Mouse (Mus musculus) G1E (cell line): ENCODE results near the gene Hoxd8. TPM values are rescaled to one million over a fixed set of nuclear protein-coding genes. Genes with fewer than 3 reads are reported as not detected.

ENCODE experiments used
- ATAC-seq: 2 replicates; pipeline ENCODE4 v1.8.0; 2016; ENCODE audit warnings: mild to moderate bottlenecking; ENCODE audit not compliant: insufficient number of reproducible peaks, poor library complexity, low FRiP score, severe bottlenecking; ENCODE audit errors: extremely low read depth
- DNase-seq: peaks from one replicate; pipeline ENCODE4 v3.0.0; 2012; ENCODE audit warnings: low spot score
- H3K27me3 ChIP-seq: 2 replicates; pipeline ENCODE4 v1.6.1; 2012; ENCODE audit warnings: mild to moderate bottlenecking, low read length, inconsistent platforms; ENCODE audit not compliant: insufficient read depth
- H3K36me3 ChIP-seq: replicated peaks from 2 replicates; pipeline ENCODE3; 2012; ENCODE audit warnings: mild to moderate bottlenecking, inconsistent platforms
- H3K4me1 ChIP-seq: 2 replicates; pipeline ENCODE4 v1.6.1; 2012; ENCODE audit warnings: low read depth, low read length, inconsistent platforms, mixed read lengths; ENCODE audit not compliant: insufficient read depth
- H3K4me3 ChIP-seq: 2 replicates; pipeline ENCODE4 v1.5.1; 2012; ENCODE audit warnings: low read depth, mild to moderate bottlenecking, inconsistent platforms, low read length, moderate library complexity, mixed read lengths
- H3K9me3 ChIP-seq: replicated peaks from 2 replicates; pipeline ENCODE4 v1.6.1; 2012; ENCODE audit warnings: inconsistent platforms
- CTCF ChIP-seq: IDR thresholded peaks from 2 replicates; pipeline ENCODE4 v1.5.1; 2012; ENCODE audit warnings: low read depth, low read length, inconsistent platforms, mixed read lengths
- GATA1 ChIP-seq: IDR thresholded peaks from 2 replicates; pipeline ENCODE4 v1.6.1; 2012; ENCODE audit warnings: borderline replicate concordance, low read length, inconsistent platforms, mixed read lengths
- GATA2 ChIP-seq: IDR thresholded peaks from 2 replicates; pipeline ENCODE4 v1.6.1; 2012; ENCODE audit warnings: low read depth, low read length, inconsistent platforms, borderline replicate concordance
- POLR2AphosphoS5 ChIP-seq: IDR thresholded peaks from 2 replicates; pipeline ENCODE4 v1.6.1; 2012; ENCODE audit warnings: low read depth, low read length, inconsistent platforms; ENCODE audit not compliant: insufficient replicate concordance
- TAL1 ChIP-seq: conservative IDR thresholded peaks from 2 replicates; pipeline ENCODE4 v1.6.1; 2012; ENCODE audit warnings: low read depth, low read length, inconsistent platforms, mixed read lengths
- polyA plus RNA-seq: library from polyadenylated mRNA; stranded (reverse); fragments of >175 nt; gene quantifications from 2 replicates; pipeline ENCODE4 v1.2.3, GENCODE M21; 2012
- total RNA-seq, 2 experiments: library from RNA; stranded (forward) in 1 of 2; stranded (reverse) in 1 of 2; fragments of 200-1000 nt in 1 of 2; fragments of >200 nt in 1 of 2; fragmentation: Nextera tagmentation in 1 of 2; gene quantifications; 2 replicates each; pipeline ENCODE4 v1.2.3; 2014 to 2017

The Hoxd8 gene
- total and polyA plus RNA-seq, 3 experiments = not detected

DNA sequence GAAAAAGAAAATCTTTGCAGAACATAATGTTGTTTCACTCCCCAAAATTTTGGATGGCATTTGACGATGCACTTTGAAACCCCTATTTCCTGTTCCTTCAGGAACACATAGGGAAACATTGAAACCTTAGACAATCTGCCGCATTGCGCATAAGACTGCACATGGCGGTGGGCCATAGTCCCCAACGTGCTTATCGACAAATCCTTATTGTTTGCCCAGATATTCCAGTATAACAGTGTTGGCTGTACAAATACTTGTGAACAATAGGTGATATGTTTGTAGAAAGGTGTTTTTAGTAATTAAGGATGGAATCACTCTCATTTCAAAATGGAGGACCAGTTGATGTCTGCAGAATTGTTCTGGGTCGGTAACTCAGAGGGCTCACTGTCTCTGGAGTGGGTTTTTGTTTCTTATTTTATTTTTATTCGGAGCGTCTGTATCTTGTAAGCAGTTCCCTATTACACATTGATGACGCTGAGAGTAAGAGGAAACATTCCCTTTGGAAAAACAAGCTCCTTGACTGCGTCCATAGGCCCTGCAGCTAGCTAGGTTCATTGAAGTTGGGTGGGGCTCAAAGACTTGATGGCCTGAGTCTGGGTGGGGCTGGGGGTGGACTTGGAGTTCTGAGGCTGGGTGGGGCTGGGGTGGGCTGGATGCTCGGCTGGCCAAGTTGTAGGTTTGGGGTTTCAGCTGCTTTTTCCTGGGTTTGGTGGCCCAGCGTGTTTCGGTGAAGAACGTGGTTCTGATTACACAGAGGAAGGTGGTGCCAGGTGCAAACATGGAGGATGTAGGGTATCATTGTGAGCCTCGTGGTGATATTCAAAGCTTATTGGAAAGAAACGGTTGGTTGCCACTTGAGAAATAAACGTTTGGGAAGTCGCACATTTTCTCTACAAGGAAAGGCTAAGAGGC, 9.1 kb downstream of the Hoxd8 start:
- Histone ChIP-seq H3K4me3 (no peak overlapping the region), H3K9me3 (no peaks in the 10 kb centered on the region), H3K27me3 (peaks cover 33% of the 10 kb centered on the region), H3K4me1 (peaks cover 13% of the 10 kb centered on the region), H3K36me3 (no peaks in the 10 kb centered on the region)
- no peak for DNase-seq
- no peak for TF ChIP-seq POLR2AphosphoS5
- TF ChIP-seq GATA2 = no peak
- TF ChIP-seq CTCF = no peak
- TF ChIP-seq GATA1 = no peak
- TF ChIP-seq TAL1 = no peak
- ATAC-seq = no peak

DNA sequence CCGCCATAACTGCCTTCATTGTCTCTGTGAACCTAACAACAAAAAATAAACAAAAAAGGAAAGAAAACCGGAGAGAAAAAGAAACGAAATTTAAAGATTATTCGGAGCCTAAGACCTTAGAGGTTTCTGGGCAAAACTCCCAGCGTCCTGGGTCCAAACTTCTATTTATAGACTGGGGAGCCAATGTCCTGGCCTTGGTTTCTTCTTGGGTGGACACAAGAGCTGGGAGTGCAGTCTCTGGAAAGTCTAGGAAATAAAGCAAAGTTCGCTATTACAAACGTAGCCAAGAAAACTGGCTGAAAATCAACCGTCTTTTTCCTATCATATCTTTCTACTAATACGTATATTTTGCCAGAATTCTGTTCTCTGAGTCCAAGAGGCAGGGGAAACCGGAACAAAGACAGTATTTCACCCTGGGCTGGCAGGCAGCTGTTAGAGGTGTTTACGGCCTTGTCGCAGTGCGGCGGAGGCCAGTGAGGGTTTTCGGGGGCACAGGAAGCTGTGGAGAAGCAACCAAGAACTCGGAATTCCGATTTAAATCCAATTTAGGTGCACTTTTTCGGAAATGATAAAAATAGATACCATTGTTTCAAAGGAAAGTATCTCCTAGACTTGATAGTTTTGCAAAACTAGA, 9.9 kb downstream of the Hoxd8 start:
- no peak for DNase-seq
- H3K27me3 ChIP-seq = peaks cover 33% of the 10 kb centered on the region
- TF ChIP-seq GATA1 (no peak), TAL1 (no peak), POLR2AphosphoS5 (no peak), GATA2 (no peak), CTCF (no peak)

DNA sequence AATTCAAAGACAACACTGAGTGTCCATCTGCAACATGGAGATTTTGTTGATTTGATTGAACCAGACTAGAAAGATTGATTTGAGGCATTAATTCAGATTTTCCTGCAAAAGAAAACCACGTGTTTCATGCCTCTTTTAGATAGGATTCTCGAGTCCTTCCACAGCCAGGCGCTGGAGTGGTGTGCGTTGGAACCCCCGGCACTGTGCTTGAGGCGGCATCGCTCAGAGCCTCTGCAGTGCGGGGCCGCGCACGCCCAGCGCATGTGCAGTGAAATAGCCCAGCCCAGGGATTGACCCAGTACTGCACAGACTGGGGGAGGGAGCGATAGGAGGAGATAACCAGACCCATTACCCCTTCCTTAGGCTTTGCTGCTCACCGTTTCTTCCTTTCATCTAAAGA, 10.5 kb downstream of the Hoxd8 start:
- Histone ChIP-seq H3K36me3 (no peaks in the 10 kb centered on the region), H3K27me3 (peaks cover 35% of the 10 kb centered on the region), H3K4me3 (no peak overlapping the region; the same call in 1 of the 2 replicates), H3K4me1 (peaks cover 13% of the 10 kb centered on the region), H3K9me3 (no peaks in the 10 kb centered on the region)
- no peak for DNase-seq
- no peak for ATAC-seq
- no peak for TF ChIP-seq CTCF
- no peak for TF ChIP-seq POLR2AphosphoS5
- TF ChIP-seq TAL1 = no peak
- TF ChIP-seq GATA2 = no peak
- no peak for TF ChIP-seq GATA1

More for the DNA sequence above, 9.9 kb downstream of the Hoxd8 start:
- Histone ChIP-seq H3K4me1 (peaks cover 13% of the 10 kb centered on the region), H3K36me3 (no peaks in the 10 kb centered on the region), H3K9me3 (no peaks in the 10 kb centered on the region), H3K4me3 (no peak overlapping the region)
- no peak for ATAC-seq

DNA sequence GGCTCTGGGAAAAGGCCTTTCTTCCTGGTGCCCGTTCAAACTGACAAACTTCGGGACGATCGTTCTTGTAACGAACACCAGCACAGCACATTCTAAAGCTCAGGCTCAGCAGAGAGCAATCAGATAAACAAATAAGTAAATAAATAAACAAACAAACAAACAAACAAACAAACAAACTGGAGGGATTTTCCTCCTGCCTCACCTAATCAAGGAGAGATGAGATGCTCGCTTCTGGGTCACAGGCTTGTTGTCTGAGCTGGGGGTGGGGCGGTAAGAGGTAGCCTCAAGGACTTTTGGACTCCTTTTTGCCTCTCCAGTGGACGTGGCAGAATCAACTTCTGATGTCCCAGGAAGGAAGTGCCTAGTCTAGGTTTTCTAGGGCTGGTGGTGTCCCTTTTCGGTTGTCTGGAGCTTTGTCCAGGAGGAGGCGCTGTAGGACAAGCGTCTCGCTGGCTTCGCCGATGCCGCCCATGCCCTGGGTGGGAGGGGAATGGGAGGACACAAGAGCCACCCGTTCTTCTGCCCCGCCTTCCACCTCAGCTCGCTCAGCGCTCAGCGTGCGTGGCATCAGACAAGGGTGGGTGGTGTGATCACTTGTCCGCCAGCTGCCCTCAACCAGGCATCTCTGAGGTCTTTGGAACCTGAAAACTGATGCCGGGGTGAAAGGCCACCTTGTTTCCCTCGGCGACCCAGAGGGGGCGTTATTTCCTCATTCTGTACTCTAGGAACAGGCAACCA, 11.3 kb downstream of the Hoxd8 start:
- Histone ChIP-seq H3K9me3 (no peaks in the 10 kb centered on the region), H3K4me1 (peaks cover 13% of the 10 kb centered on the region), H3K4me3 (peak overlapping the region; percentile 69), H3K36me3 (no peaks in the 10 kb centered on the region), H3K27me3 (peaks cover 32% of the 10 kb centered on the region)
- TF ChIP-seq CTCF (peak; percentile 54), TAL1 (no peak)
- ATAC-seq (peak; percentile 80), DNase-seq (peak; percentile 86)

DNA sequence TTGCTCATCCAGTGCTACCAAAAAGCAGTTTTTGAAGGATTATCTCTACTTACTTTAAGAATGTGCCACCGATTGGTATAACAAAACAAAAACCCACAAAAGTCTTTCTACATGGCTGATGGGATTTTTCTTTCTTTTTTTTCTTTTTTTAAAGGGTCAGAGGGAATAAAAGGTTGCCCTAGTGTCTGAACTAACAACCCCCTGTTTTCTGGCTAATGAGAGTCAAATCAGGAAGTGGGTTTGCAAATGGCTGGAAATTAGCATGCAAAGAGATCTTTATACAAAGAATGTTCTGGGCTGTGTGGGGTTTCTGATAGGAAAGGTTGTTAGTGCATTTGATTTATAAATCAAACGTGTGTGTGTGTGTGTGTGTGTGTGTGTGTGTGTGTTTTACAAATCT, 16.0 kb downstream of the Hoxd8 start:
- H3K9me3 ChIP-seq = no peaks in the 10 kb centered on the region
- no peak for ATAC-seq
- H3K4me1 ChIP-seq = peaks cover 12% of the 10 kb centered on the region
- H3K4me3 ChIP-seq = no peak overlapping the region
- no peaks in the 10 kb centered on the region for H3K36me3 ChIP-seq
- TF ChIP-seq POLR2AphosphoS5 (no peak), TAL1 (no peak), CTCF (no peak), GATA1 (no peak), GATA2 (no peak)
- no peak for DNase-seq
- peaks cover 34% of the 10 kb centered on the region for H3K27me3 ChIP-seq
